Mouse (Mus musculus) right cerebral cortex, postnatal 14 days (tissue): ENCODE results near the gene Lars2.
A peak's percentile ranks its signal among the peaks of the same experiment; 100 is the strongest.

ENCODE experiments used
- DNase-seq: peaks from one replicate; pipeline ENCODE4 v3.0.0; 2022

Lars2 gene

GRCm38 (mm10) chr9:123478586-123479195, 112.0 kb downstream of the Lars2 start, which contains the start of gene Limd1:
Gene Limd1, plus strand, starts transcription at chr9:123478706.
- DNase-seq: peak; percentile 36

- no peak for DNase-seq
These were observed 112.5 kb downstream of the Lars2 start for GRCm38 (mm10) chr9:123479196-123479669.

GRCm38 (mm10) chr9:123479876-123480252, 113.1 kb downstream of the Lars2 start:
- no peak for DNase-seq

GRCm38 (mm10) chr9:123480253-123480921, 113.7 kb downstream of the Lars2 start:
- no peak for DNase-seq

GRCm38 (mm10) chr9:123481136-123481535, 114.4 kb downstream of the Lars2 start:
- DNase-seq: no peak

- DNase-seq: no peak
These were observed 116.9 kb downstream of the Lars2 start for GRCm38 (mm10) chr9:123483598-123483997.

- no peak for DNase-seq
These were observed 118.1 kb downstream of the Lars2 start for GRCm38 (mm10) chr9:123484830-123485229.

- no peak for DNase-seq
These were observed 118.8 kb downstream of the Lars2 start for GRCm38 (mm10) chr9:123485561-123485960.

GRCm38 (mm10) chr9:123486635-123487034, 119.9 kb downstream of the Lars2 start:
- DNase-seq: no peak

GRCm38 (mm10) chr9:123489073-123489472, 122.3 kb downstream of the Lars2 start:
- DNase-seq: no peak

GRCm38 (mm10) chr9:123489727-123490343, 123.1 kb downstream of the Lars2 start:
- no peak for DNase-seq

GRCm38 (mm10) chr9:123490930-123491329, 124.2 kb downstream of the Lars2 start:
- DNase-seq: no peak

GRCm38 (mm10) chr9:123491917-123492585, 125.3 kb downstream of the Lars2 start:
- DNase-seq: peak; percentile 53

GRCm38 (mm10) chr9:123496665-123497064, 129.9 kb downstream of the Lars2 start:
- DNase-seq: no peak

GRCm38 (mm10) chr9:123497906-123498305, 131.2 kb downstream of the Lars2 start:
- no peak for DNase-seq

- no peak for DNase-seq
These were observed 133.8 kb downstream of the Lars2 start for GRCm38 (mm10) chr9:123500480-123500879.

GRCm38 (mm10) chr9:123503171-123503834, 136.6 kb downstream of the Lars2 start:
- no peak for DNase-seq

GRCm38 (mm10) chr9:123504325-123504724, 137.6 kb downstream of the Lars2 start:
- DNase-seq: peak; percentile 35

- DNase-seq: no peak
These were observed 138.9 kb downstream of the Lars2 start for GRCm38 (mm10) chr9:123505598-123505997.

GRCm38 (mm10) chr9:123506270-123507146, 139.8 kb downstream of the Lars2 start:
- DNase-seq: no peak

GRCm38 (mm10) chr9:123507380-123507779, 140.7 kb downstream of the Lars2 start:
- no peak for DNase-seq

- no peak for DNase-seq
These were observed 142.3 kb downstream of the Lars2 start for GRCm38 (mm10) chr9:123508986-123509385.
